Comparison of ENCODE assay signal across 9 mouse cellular contexts in the genomic region with DNA sequence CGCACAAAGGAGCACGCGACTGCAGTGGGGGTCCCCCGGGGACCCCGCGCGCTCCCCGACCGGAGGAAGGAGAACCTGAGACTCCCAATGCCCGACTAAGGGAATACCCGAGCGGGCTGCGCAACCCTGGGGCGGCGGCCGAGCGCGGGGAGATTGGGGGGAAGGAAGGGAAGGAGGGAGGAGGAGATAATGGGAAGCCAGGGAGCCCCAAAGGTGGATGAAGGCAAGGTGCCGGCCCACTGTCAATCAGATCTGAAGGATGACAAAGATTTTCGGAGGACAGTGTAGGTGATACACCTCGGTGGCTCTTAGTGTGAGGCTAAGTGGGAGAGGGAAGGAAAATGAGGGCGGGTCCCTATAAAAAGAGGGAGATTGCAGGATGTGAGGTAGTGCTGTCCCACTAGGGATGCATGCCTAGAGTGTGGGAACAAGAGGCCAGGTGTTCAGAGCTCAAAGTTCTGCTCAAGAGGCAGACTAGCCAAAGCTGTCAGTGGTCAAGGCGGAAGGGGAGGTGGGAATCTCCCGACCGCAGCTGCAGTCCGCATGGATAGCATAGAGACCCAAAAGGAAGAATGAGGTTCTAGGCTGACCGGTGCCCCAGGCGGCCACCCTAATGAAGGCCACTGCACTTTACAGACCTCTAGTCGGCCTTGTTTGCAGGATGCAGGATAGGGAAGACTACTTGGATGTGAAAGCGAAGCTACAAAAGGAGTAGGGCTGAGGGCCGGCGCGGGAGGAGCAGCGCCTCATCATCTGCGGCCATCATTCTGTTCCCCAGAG. TPM values are rescaled to one million over a fixed set of nuclear protein-coding genes. Genes with fewer than 3 reads are reported as not detected.
A peak's percentile ranks its signal among the peaks of the same experiment; 100 is the strongest.
DNase-seq lines count a peak whose midpoint lies in the region; ATAC-seq and TF ChIP-seq lines count a peak whose summit lies in the region.
"Had no signal": no experiment of that assay in that cellular context is flagged by ENCODE, and none has a peak within 500 bp of the region (broad histone marks: within the 10 kb centered on the region; RNA-seq: fewer than 3 reads in every experiment).

Gene Nsg1 (minus strand): TSS at position 274 of the 780 bp plus-strand sequence.

- peak; percentile 45; the same call in 1 of the 2 replicates for ATAC-seq in limb, embryonic 13.5 days (ENCODE audit: low FRiP score, low read depth)

- peaks cover 2% of the 10 kb centered on the region; the same call in 1 of the 2 replicates for H3K27me3 ChIP-seq in spleen, adult 2 months (ENCODE audit: control insufficient read depth, insufficient read depth, low read length)
- H3K27me3 ChIP-seq in limb, embryonic 13.5 days = peaks cover 26% of the 10 kb centered on the region

- H3K9me3 ChIP-seq in limb, embryonic 13.5 days = no peaks in the 10 kb centered on the region

- H3K4me3 ChIP-seq in spleen, adult 2 months (ENCODE audit: extremely low read depth, insufficient read depth, insufficient read length) = peak within 1 kb of the TSS; percentile 33; the same call in 1 of the 2 replicates
- peak within 1 kb of the TSS; percentile 89 for H3K4me3 ChIP-seq in limb, embryonic 13.5 days

- DNase-seq in gastrocnemius, postnatal 10 days = no peak
- no peak for DNase-seq in gastrocnemius, postnatal 36 days
- no peak for DNase-seq in spleen, adult 2 months (ENCODE audit: low read depth in 1 of 2, low spot score in 2 of 2)
- no peak for DNase-seq in spleen, postnatal 4 days (ENCODE audit: low spot score in 2 of 2)
- DNase-seq in heart, postnatal 10 days = no peak
- DNase-seq in spleen, adult 18-20 months = no peak
- no peak for DNase-seq in right cerebral cortex, postnatal 25 days

- H3K4me1 ChIP-seq in spleen, adult 2 months (ENCODE audit: control insufficient read depth, insufficient read depth, insufficient read length) = peaks cover 2% of the 10 kb centered on the region; the same call in 1 of the 2 replicates
- peaks cover 20% of the 10 kb centered on the region for H3K4me1 ChIP-seq in limb, embryonic 13.5 days

- WGBS in spleen, adult 2 months = 18% methylated on average over 35 of the region's 35 CpGs
- WGBS in limb, embryonic 13.5 days = 10% methylated on average over 35 of the region's 35 CpGs

- intact Hi-C loops in gastrocnemius, postnatal 36 days (cut with DNase I) = no loop called here
- intact Hi-C loops in heart, postnatal 10 days (cut with DNase I) = no loop called here

- TF ChIP-seq CTCF in spleen, adult 2 months (IDR thresholded peaks at IDR 0.05; ENCODE audit: extremely low read depth, insufficient read depth, insufficient read length, insufficient replicate concordance) = no peak

- H3K4me2 ChIP-seq in limb, embryonic 13.5 days (replicated peaks) = peak within 1 kb of the TSS; percentile 84

- H3K9ac ChIP-seq in limb, embryonic 13.5 days = peak within 1 kb of the TSS; percentile 94

- no peak for TF ChIP-seq POLR2A in spleen, adult 2 months (IDR thresholded peaks at IDR 0.05; ENCODE audit: low read depth, low read length)

- no peak within 1 kb of the TSS for H3K27ac ChIP-seq in spleen, adult 2 months (ENCODE audit: insufficient read depth, low read length)
- H3K27ac ChIP-seq in limb, embryonic 13.5 days = peak within 1 kb of the TSS; percentile 73; the same call in 1 of the 2 replicates
- H3K27ac ChIP-seq: macrophage had no signal

- no peaks in the 10 kb centered on the region for H3K36me3 ChIP-seq in spleen, adult 2 months (ENCODE audit: control insufficient read depth, insufficient read depth, low read length)
- peaks cover 30% of the 10 kb centered on the region for H3K36me3 ChIP-seq in limb, embryonic 13.5 days

RNA-seq across cellular contexts. Expression of gene Nsg1, which starts in this region (rescaled TPM):
- 10 to 100 TPM; 12.9 to 15.4 TPM for total RNA-seq in gastrocnemius, postnatal 10 days (2021)
- total RNA-seq in gastrocnemius, postnatal 36 days (2021) = 1 to 10 TPM; 2.7 to 2.9 TPM
- polyA plus RNA-seq in spleen, adult 2 months (2012; rRNA removed) = 2.8 and 4.3 TPM in 2 replicates
- 10 to 100 TPM; 16.4 to 19.0 TPM for total RNA-seq in heart, postnatal 10 days (2021)
- polyA plus RNA-seq in limb, embryonic 13.5 days (2015; fragmentation: Nextera tagmentation; extraction: Ambion mirVana) = 149 and 155 TPM in 2 replicates
- polyA plus RNA-seq: macrophage had no signal

Comparison
In these comparisons a context has a peak if more than half of its experiments do, and no peak if none do; other contexts are left out.
1. RNA of gene Nsg1 (polyA plus RNA-seq): 149 to 155 TPM in limb, embryonic 13.5 days; 2.8 to 4.3 TPM in spleen, adult 2 months; every median in the first group is over 10 times any median in the second.